Mouse (Mus musculus): ENCODE data around the gene Gm44973.

The Gm44973 gene

GRCm38 (mm10) chr7:5080815-5081214 lies 65.5 kb downstream of the Gm44973 start:
- no peak for DNase-seq (ENCODE audit: low spot score)

GRCm38 (mm10) chr7:5081241-5081640 lies 65.9 kb downstream of the Gm44973 start:
- DNase-seq (ENCODE audit: low spot score), result no peak

GRCm38 (mm10) chr7:5081939-5082338 lies 66.6 kb downstream of the Gm44973 start:
- no peak for DNase-seq (ENCODE audit: low spot score)
